Comparison of ENCODE assay signal across 8 mouse cellular contexts in genomic region chr10:75036883-75037379, GRCm38 (mm10). TPM values are rescaled to one million over a fixed set of nuclear protein-coding genes. Genes with fewer than 3 reads are reported as not detected.
DNase-seq lines count a peak whose midpoint lies in the region; ATAC-seq and TF ChIP-seq lines count a peak whose summit lies in the region.

TSS of gene Rab36 (plus strand) at chr10:75037058.

- under 1% methylated on average over 36 of the region's 36 CpGs for WGBS in hindbrain, embryonic 10.5 days
- under 1% methylated on average over 36 of the region's 36 CpGs for WGBS in lung, embryonic 16.5 days

- peak within 1 kb of the TSS; percentile 0 to 52; a peak in 2 of 4 replicates for H3K4me3 ChIP-seq in ES-E14 (ENCODE audit: insufficient read depth in 1 of 2, low read depth in 1 of 2, low read length in 2 of 2, poor library complexity in 1 of 2, severe bottlenecking in 1 of 2)
- peak within 1 kb of the TSS; percentile 60 for H3K4me3 ChIP-seq in hindbrain, embryonic 10.5 days
- H3K4me3 ChIP-seq in lung, embryonic 16.5 days (ENCODE audit: low read length): peak within 1 kb of the TSS; percentile 54

- H3K9me3 ChIP-seq in ES-E14 (ENCODE audit: control insufficient read depth, insufficient read depth, low read depth, low read length): no peaks in the 10 kb centered on the region
- H3K9me3 ChIP-seq in hindbrain, embryonic 10.5 days: no peaks in the 10 kb centered on the region
- H3K9me3 ChIP-seq in lung, embryonic 16.5 days (ENCODE audit: control insufficient read depth, low read length): no peaks in the 10 kb centered on the region

- peak; percentile 89 for ATAC-seq in frontal cortex, adult (ENCODE audit: low TSS enrichment)
- peak; percentile 98 for ATAC-seq in lung, embryonic 16.5 days (ENCODE audit: low read depth)

- H3K36me3 ChIP-seq in ES-E14 (ENCODE audit: control insufficient read depth, insufficient read depth, low read length, poor library complexity, severe bottlenecking): no peaks in the 10 kb centered on the region
- H3K36me3 ChIP-seq in hindbrain, embryonic 10.5 days: no peaks in the 10 kb centered on the region
- no peaks in the 10 kb centered on the region for H3K36me3 ChIP-seq in lung, embryonic 16.5 days (ENCODE audit: control insufficient read depth, insufficient read depth, low read length)

- peak; percentile 92 for DNase-seq in ES-E14 (ENCODE audit: low read depth, low spot score)
- peak; percentile 80 to 83 for DNase-seq in cerebellum, adult 18-20 months
- peak; percentile 100 for DNase-seq in hindbrain, embryonic 10.5 days (ENCODE audit: low spot score)
- peak; percentile 95 for DNase-seq in layer of hippocampus, adult 9-11 months
- DNase-seq in ovary, postnatal 10 days (ENCODE audit: low spot score): peak; percentile 97
- peak; percentile 82 for DNase-seq in thymus, postnatal 0 days (ENCODE audit: low spot score)

- peak within 1 kb of the TSS; percentile 76 for H3K4me2 ChIP-seq in lung, embryonic 16.5 days (ENCODE audit: low read depth, low read length)

- no peak within 1 kb of the TSS for H3K27ac ChIP-seq in ES-E14 (ENCODE audit: insufficient read depth, low read depth, low read length, poor library complexity, severe bottlenecking)
- peak within 1 kb of the TSS; percentile 92 for H3K27ac ChIP-seq in hindbrain, embryonic 10.5 days
- H3K27ac ChIP-seq in lung, embryonic 16.5 days (ENCODE audit: low read length): peak within 1 kb of the TSS; percentile 67

- H3K9ac ChIP-seq in ES-E14 (ENCODE audit: insufficient read depth, low read depth, low read length, poor library complexity, severe bottlenecking): peak within 1 kb of the TSS; percentile 52; the same call in 1 of the 2 replicates
- peak within 1 kb of the TSS; percentile 73 for H3K9ac ChIP-seq in lung, embryonic 16.5 days (ENCODE audit: low read length)

- peaks cover 8% of the 10 kb centered on the region; the same call in 1 of the 2 replicates for H3K27me3 ChIP-seq in hindbrain, embryonic 10.5 days (ENCODE audit: insufficient read depth, poor library complexity, severe bottlenecking)
- H3K27me3 ChIP-seq in lung, embryonic 16.5 days (ENCODE audit: control insufficient read depth, insufficient read depth, low read depth, low read length): no peaks in the 10 kb centered on the region

- peaks cover 0 to 7% of the 10 kb centered on the region in 2 experiments; a peak in 1 of 4 replicates for H3K4me1 ChIP-seq in ES-E14 (ENCODE audit: control insufficient read depth in 2 of 2, insufficient read depth in 2 of 2, low read length in 2 of 2, poor library complexity in 1 of 2)
- H3K4me1 ChIP-seq in hindbrain, embryonic 10.5 days (replicated peaks): peaks cover 59% of the 10 kb centered on the region
- H3K4me1 ChIP-seq in lung, embryonic 16.5 days (replicated peaks; ENCODE audit: control insufficient read depth, insufficient read depth, low read length): peaks cover 6% of the 10 kb centered on the region; the same call in 1 of the 2 replicates

- in situ Hi-C loops in ES-E14 (cut with MboI; ENCODE audit: low sequenced_read_pairs in 2 of 2, unreplicated experiment in 2 of 2): no loop called here

TF ChIP-seq in ES-E14, 5 proteins besides CTCF, POLR2A, EP300 and RAD21:
- TF ChIP-seq MAFK (IDR thresholded peaks at IDR 0.05; ENCODE audit: insufficient read depth, low read depth, low read length) (no peak), ZNF384 (IDR thresholded peaks at IDR 0.05; ENCODE audit: low read depth, low read length) (no peak), ZC3H11A (IDR thresholded peaks at IDR 0.05; ENCODE audit: borderline replicate concordance, low read depth, low read length) (no peak), CHD2 (IDR thresholded peaks at IDR 0.05; ENCODE audit: low read depth, low read length) (peak; percentile 72; the same call in 1 of the 2 replicates), HCFC1 (IDR thresholded peaks at IDR 0.05; ENCODE audit: borderline replicate concordance, insufficient read depth, low read length) (peak; percentile 63; the same call in 1 of the 2 replicates)

RNA-seq across cellular contexts. Expression of gene Rab36, which starts in this region (rescaled TPM):
- 0.69 and 0.98 TPM in 2 replicates for total RNA-seq in ES-E14 (2012; rRNA removed)
- 9.8 and 10.6 TPM in 2 replicates for polyA plus RNA-seq in hindbrain, embryonic 10.5 days (2016; fragmentation: Nextera tagmentation; extraction: Ambion mirVana)
- polyA plus RNA-seq in lung, embryonic 16.5 days (2015; fragmentation: Nextera tagmentation; extraction: Ambion mirVana): 12.9 and 13.2 TPM in 2 replicates
- 0.77 and 1.2 TPM in 2 replicates for polyA plus RNA-seq in thymus, postnatal 0 days (2015; fragmentation: Nextera tagmentation; extraction: Ambion mirVana)

Comparison
In these comparisons a context has a peak if more than half of its experiments do, and no peak if none do; other contexts are left out.
1. Peak in DNase-seq, H3K4me3 ChIP-seq and H3K9ac ChIP-seq in ES-E14; RNA of the gene not detected or under 1 TPM.